Mouse (Mus musculus) retina, postnatal 7 days (tissue): Measurements from ENCODE around the gene Dvl2.
"Not testable (repeated sequence)": the region's sequence is repeated elsewhere in the genome, so short reads cannot be mapped to it uniquely, and the experiment has no call there.

Source experiments
- DNase-seq: peaks from one replicate; pipeline ENCODE4 v3.0.0-alpha.2; 2012; ENCODE audit warnings: low read depth, low spot score

Dvl2 gene

GRCm38 (mm10) chr11:70010033-70010432 lies 9.6 kb downstream of the Dvl2 start:
- no peak for DNase-seq

GRCm38 (mm10) chr11:70010548-70010947 lies 10.2 kb downstream of the Dvl2 start:
- no peak for DNase-seq

- no peak for DNase-seq
Observed at GRCm38 (mm10) chr11:70010961-70011360, 10.6 kb downstream of the Dvl2 start.

- no peak for DNase-seq
Observed at GRCm38 (mm10) chr11:70012931-70013330, 12.5 kb downstream of the Dvl2 start.

GRCm38 (mm10) chr11:70013408-70013807 lies 13.0 kb downstream of the Dvl2 start:
- DNase-seq, result no peak

GRCm38 (mm10) chr11:70014051-70014450 lies 13.7 kb downstream of the Dvl2 start:
- DNase-seq, result no peak

- peak; percentile 71 for DNase-seq
Observed at GRCm38 (mm10) chr11:70014880-70015558, 14.6 kb downstream of the Dvl2 start, which contains the start of gene Acadvl. Gene Acadvl (minus strand): TSS chr11:70015411.

GRCm38 (mm10) chr11:70015677-70016076 lies 15.3 kb downstream of the Dvl2 start:
- DNase-seq, result no peak

GRCm38 (mm10) chr11:70016177-70016576 lies 15.8 kb downstream of the Dvl2 start:
- not testable (repeated sequence) for DNase-seq

- no peak for DNase-seq
Observed at GRCm38 (mm10) chr11:70016669-70017068, 16.3 kb downstream of the Dvl2 start, which contains the start of gene Dlg4. Gene Dlg4 (plus strand): TSS chr11:70016942.

- DNase-seq, result no peak
Observed at GRCm38 (mm10) chr11:70017199-70017767, 16.9 kb downstream of the Dvl2 start.

- peak; percentile 59 for DNase-seq
Observed at GRCm38 (mm10) chr11:70018131-70018990, 18.0 kb downstream of the Dvl2 start.

GRCm38 (mm10) chr11:70019495-70020021 lies 19.2 kb downstream of the Dvl2 start:
- DNase-seq, result no peak

- DNase-seq, result no peak
Observed at GRCm38 (mm10) chr11:70020022-70020631, 19.7 kb downstream of the Dvl2 start.

GRCm38 (mm10) chr11:70020731-70021263 lies 20.4 kb downstream of the Dvl2 start:
- DNase-seq, result peak; percentile 78

- DNase-seq, result peak; percentile 98
Observed at GRCm38 (mm10) chr11:70021264-70022132, 21.1 kb downstream of the Dvl2 start.

GRCm38 (mm10) chr11:70023481-70024150 lies 23.2 kb downstream of the Dvl2 start:
- DNase-seq, result no peak

- DNase-seq, result no peak
Observed at GRCm38 (mm10) chr11:70024151-70024514, 23.7 kb downstream of the Dvl2 start.

- DNase-seq, result no peak
Observed at GRCm38 (mm10) chr11:70026689-70027088, 26.3 kb downstream of the Dvl2 start.

- DNase-seq, result no peak
Observed at GRCm38 (mm10) chr11:70027397-70027796, 27.0 kb downstream of the Dvl2 start.
